Mouse (Mus musculus): Measurements from ENCODE around the gene Zfp536. TPM values are rescaled to one million over a fixed set of nuclear protein-coding genes. Genes with fewer than 3 reads are reported as not detected.

Gene Zfp536
- polyA plus RNA-seq, 1 experiment from 2014 or later = 52.5 TPM

DNA sequence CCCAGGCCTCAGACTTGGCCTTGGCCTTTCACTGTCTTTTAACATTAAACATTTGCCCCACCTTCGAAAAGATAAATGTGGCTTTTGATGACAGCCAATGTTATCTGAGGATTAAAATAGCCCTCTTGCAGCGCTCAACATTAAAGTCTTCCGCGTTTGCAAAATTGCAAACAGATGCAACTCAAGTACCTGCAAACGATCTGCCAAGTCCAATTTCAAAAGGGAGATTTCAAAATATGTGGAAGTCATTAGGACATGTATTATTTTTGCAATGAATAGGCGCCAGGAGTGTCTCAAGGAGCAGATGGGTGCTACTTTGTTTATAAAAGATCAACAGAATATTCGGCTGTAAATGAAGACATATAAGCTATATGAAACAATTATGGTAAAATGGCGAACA is 30.1 kb downstream of the Zfp536 start:
- 82% methylated on average over 8 of the region's 8 CpGs for WGBS
- peaks cover 70% of the 10 kb centered on the region for H3K4me1 ChIP-seq (replicated peaks)
- H3K4me2 ChIP-seq = no peak overlapping the region
- no peak overlapping the region for H3K27ac ChIP-seq (replicated peaks)
- no peaks in the 10 kb centered on the region for H3K27me3 ChIP-seq
- ATAC-seq (ENCODE audit: low read depth) = no peak
- H3K9me3 ChIP-seq = no peaks in the 10 kb centered on the region
- no peaks in the 10 kb centered on the region for H3K36me3 ChIP-seq
- no peak overlapping the region for H3K9ac ChIP-seq
- no peak overlapping the region for H3K4me3 ChIP-seq

DNA sequence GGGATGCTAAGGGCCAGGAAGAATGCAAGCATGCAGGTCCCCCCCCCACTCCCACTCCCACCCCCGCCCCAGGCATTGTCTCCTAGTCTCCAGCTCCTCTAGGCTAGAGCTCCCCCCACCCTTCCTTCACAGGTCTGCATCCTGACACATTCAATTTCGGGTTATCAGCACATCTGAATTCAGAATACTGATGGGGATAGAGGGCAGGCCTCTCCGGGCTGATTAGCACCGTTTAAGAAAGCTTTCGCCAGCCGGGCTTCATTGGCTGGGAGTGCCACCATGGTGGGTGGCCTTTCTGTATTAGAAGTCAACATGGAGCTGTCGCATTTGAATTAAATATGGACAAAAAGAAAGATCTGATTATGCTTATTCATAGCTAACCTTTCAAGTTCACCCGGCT is 36.2 kb downstream of the Zfp536 start:
- no peak overlapping the region for H3K27ac ChIP-seq (replicated peaks)
- no peak for ATAC-seq (ENCODE audit: low read depth)
- no peak overlapping the region for H3K4me3 ChIP-seq
- no peaks in the 10 kb centered on the region for H3K36me3 ChIP-seq
- H3K27me3 ChIP-seq = no peaks in the 10 kb centered on the region
- no peak overlapping the region for H3K9ac ChIP-seq
- H3K9me3 ChIP-seq = no peaks in the 10 kb centered on the region
- no peak overlapping the region for H3K4me2 ChIP-seq
- 40% methylated on average over 8 of the region's 8 CpGs for WGBS
- H3K4me1 ChIP-seq (replicated peaks) = peaks cover 70% of the 10 kb centered on the region

DNA sequence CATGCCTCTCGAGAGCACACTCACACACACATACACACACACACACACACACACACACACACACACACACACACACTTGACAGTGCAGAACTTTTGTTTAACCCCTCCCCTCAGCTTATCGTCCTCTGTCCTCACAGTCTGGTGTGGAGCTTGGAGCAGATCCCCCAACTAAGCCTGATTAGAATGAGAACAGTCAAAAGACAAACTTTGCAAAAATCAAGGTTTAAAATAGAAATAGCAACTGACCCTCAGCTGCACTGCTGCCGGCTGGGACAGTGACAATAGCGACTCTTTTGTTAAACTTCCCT is 37.1 kb downstream of the Zfp536 start:
- Histone ChIP-seq H3K4me1 (replicated peaks) (peaks cover 68% of the 10 kb centered on the region), H3K4me2 (no peak overlapping the region), H3K36me3 (no peaks in the 10 kb centered on the region), H3K27ac (replicated peaks) (no peak overlapping the region), H3K27me3 (no peaks in the 10 kb centered on the region), H3K4me3 (no peak overlapping the region), H3K9me3 (no peaks in the 10 kb centered on the region), H3K9ac (no peak overlapping the region)
- WGBS = 12% methylated on average over 4 of the region's 4 CpGs
- ATAC-seq (ENCODE audit: low read depth) = no peak

DNA sequence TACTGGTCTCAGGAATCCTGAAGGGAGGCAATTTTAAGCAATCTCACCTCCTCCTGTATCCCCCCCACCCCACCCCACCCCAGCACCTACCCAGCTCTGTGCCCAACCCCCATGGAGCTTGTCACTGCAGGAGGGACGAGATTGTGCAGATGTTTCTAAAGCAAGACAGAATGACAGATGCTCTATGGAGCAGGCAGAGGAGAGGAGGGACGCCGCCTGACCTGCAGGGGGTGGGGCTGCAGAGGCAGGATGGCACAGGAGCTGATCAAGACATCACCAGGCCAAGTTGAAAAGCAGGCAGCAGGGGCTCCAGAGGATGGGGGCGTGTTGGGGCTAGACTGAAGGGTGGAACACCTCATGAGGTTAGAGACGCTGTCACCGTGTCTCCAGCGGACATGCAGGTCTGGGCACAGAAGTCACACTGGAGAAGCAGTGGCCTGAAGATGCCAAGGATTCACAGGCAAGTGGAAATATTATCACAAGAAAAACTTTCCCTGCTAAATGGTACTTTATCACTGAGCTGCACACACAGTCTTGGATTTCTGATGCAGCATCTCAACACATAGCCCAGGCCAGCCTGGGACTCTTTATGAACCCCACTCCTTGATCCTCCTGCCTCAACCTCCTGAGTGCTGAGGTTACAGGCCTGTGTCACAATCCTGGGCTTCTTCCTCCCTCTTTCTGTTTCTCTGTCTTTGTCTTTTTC is 37.6 kb downstream of the Zfp536 start:
- H3K36me3 ChIP-seq = no peaks in the 10 kb centered on the region
- H3K27me3 ChIP-seq = no peaks in the 10 kb centered on the region
- peak overlapping the region; percentile 52; the same call in 1 of the 2 replicates for H3K27ac ChIP-seq (replicated peaks)
- peak; percentile 38; the same call in 1 of the 2 replicates for ATAC-seq (ENCODE audit: low read depth)
- H3K4me1 ChIP-seq (replicated peaks) = peaks cover 66% of the 10 kb centered on the region
- H3K9me3 ChIP-seq = no peaks in the 10 kb centered on the region
- no peak overlapping the region for H3K4me3 ChIP-seq
- H3K9ac ChIP-seq = no peak overlapping the region
- no peak overlapping the region for H3K4me2 ChIP-seq
- 45% methylated on average over 7 of the region's 7 CpGs for WGBS

DNA sequence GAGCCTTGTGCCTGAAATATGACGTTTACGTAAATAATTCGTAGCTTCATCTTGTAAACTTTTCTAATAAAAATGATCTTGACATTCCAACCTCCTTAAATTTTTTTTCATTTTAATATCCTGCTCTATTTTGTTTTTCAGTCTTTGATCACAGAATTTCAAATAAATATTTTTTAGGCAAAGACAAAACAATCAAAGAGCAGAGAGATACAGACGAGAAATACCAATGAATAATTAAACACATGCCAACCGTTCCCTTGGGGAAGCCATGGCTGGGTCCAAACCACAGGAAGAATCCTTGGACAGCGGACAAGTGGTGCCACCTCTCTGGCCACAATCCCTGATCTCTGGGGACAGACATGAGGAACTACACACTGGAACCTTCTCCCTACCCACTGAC is 38.3 kb downstream of the Zfp536 start:
- Histone ChIP-seq H3K27ac (replicated peaks) (peak overlapping the region; percentile 52), H3K4me3 (no peak overlapping the region), H3K4me2 (no peak overlapping the region), H3K27me3 (no peaks in the 10 kb centered on the region), H3K36me3 (no peaks in the 10 kb centered on the region), H3K4me1 (replicated peaks) (peaks cover 65% of the 10 kb centered on the region), H3K9ac (no peak overlapping the region), H3K9me3 (no peaks in the 10 kb centered on the region)
- WGBS = 52% methylated on average over 6 of the region's 6 CpGs
- ATAC-seq (ENCODE audit: low read depth) = no peak

DNA sequence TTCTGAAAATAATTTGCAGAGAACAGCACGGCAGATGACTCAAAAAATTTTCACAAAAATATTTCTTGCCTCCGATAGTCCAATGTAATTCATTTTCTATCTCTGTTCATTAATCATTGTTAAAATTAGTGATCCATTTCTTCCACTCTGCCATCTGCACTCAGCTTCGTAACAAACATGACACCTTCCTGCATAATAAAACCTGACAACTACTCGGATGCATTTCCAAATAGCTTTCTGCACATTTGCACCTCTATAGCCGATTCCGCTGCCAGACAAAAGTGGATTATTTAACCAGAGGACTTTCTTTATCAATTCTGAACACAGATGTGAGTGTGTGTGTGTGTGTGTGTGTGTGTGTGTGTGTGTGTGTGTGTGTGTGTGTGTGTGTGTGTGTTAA is 38.9 kb downstream of the Zfp536 start:
- H3K27me3 ChIP-seq = no peaks in the 10 kb centered on the region
- H3K36me3 ChIP-seq = no peaks in the 10 kb centered on the region
- WGBS = 43% methylated on average over 6 of the region's 6 CpGs

DNA sequence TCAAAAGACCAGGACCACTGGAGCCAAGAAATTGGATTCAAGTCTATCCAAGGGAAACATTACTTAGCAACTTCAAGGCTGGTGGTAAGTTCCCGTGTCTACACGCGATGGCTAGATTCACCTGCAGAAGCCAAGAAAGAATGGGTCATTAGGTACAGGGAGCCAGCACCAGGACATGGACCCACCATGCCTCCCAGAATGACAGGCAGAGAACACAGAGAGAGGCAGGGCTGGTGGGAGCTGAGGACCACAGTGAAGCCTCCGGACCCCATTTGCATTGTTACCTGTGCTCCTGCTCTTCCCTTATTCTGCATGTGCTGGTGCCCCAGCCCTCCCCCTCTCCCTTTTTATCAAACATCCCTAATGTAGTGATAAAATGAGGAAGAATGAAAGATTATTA is 39.4 kb downstream of the Zfp536 start:
- ATAC-seq (ENCODE audit: low read depth) = no peak
- WGBS = 97% methylated on average over 4 of the region's 4 CpGs

More for the DNA sequence above, 38.9 kb downstream of the Zfp536 start:
- Histone ChIP-seq H3K4me1 (replicated peaks) (peaks cover 65% of the 10 kb centered on the region), H3K9me3 (no peaks in the 10 kb centered on the region), H3K27ac (replicated peaks) (peak overlapping the region; percentile 20), H3K4me2 (no peak overlapping the region), H3K4me3 (no peak overlapping the region), H3K9ac (no peak overlapping the region)
- no peak for ATAC-seq (ENCODE audit: low read depth)

DNA sequence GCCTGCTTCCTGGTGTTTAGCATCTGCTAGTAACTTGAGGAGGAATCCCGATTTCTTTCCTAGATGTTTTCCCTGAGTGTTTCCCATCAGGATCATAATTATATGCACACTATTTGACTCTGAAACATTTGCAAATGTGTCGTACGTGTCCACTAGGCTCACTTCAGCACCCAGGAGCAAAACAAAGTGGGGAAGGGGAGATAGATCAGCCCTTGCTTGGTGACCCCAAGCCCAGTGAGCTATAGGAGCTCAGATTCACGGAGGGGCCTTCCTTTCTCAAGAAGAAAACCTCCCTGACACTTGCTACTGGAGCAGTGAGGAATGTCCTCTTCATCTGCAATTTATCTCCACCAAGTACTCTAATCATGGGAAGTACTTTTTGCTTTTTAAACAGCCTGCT is 40.7 kb downstream of the Zfp536 start:
- no peak for ATAC-seq (ENCODE audit: low read depth)

More for the DNA sequence above, 39.4 kb downstream of the Zfp536 start:
- Histone ChIP-seq H3K27me3 (no peaks in the 10 kb centered on the region), H3K9ac (no peak overlapping the region), H3K4me2 (no peak overlapping the region), H3K4me1 (replicated peaks) (peaks cover 63% of the 10 kb centered on the region), H3K9me3 (no peaks in the 10 kb centered on the region), H3K27ac (replicated peaks) (no peak overlapping the region), H3K36me3 (no peaks in the 10 kb centered on the region), H3K4me3 (no peak overlapping the region)

DNA sequence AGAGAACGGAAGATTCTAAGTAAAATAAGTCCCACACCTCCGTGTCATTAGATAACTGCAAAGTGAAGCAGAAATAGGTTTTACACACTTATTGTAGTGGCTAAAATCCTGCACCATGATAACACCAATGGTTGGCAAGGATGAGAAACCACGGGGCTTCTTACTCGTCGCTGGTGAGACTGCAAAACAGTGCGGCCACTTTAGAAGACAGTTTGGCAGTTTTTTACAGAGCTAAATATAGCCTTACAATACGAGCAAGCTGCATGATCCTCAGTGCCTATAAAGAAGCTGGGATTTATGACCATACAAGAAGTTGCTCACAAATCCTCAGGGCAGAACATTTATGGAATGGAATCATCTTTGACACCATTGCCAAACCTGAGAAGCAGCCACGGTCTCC is 45.7 kb downstream of the Zfp536 start:
- peaks cover 37% of the 10 kb centered on the region for H3K4me1 ChIP-seq (replicated peaks)
- no peak for ATAC-seq (ENCODE audit: low read depth)
- H3K27ac ChIP-seq (replicated peaks) = no peak overlapping the region
- no peak overlapping the region for H3K4me2 ChIP-seq
- H3K9ac ChIP-seq = no peak overlapping the region
- 77% methylated on average over 8 of the region's 8 CpGs for WGBS
- H3K4me3 ChIP-seq = no peak overlapping the region
- no peaks in the 10 kb centered on the region for H3K9me3 ChIP-seq
- no peaks in the 10 kb centered on the region for H3K27me3 ChIP-seq
- no peaks in the 10 kb centered on the region for H3K36me3 ChIP-seq

More for the DNA sequence above, 40.7 kb downstream of the Zfp536 start:
- Histone ChIP-seq H3K9me3 (no peaks in the 10 kb centered on the region), H3K27ac (replicated peaks) (no peak overlapping the region), H3K4me3 (no peak overlapping the region), H3K27me3 (no peaks in the 10 kb centered on the region), H3K4me2 (no peak overlapping the region), H3K4me1 (replicated peaks) (peaks cover 55% of the 10 kb centered on the region), H3K9ac (no peak overlapping the region), H3K36me3 (no peaks in the 10 kb centered on the region)
- WGBS = 68% methylated on average over 4 of the region's 4 CpGs

DNA sequence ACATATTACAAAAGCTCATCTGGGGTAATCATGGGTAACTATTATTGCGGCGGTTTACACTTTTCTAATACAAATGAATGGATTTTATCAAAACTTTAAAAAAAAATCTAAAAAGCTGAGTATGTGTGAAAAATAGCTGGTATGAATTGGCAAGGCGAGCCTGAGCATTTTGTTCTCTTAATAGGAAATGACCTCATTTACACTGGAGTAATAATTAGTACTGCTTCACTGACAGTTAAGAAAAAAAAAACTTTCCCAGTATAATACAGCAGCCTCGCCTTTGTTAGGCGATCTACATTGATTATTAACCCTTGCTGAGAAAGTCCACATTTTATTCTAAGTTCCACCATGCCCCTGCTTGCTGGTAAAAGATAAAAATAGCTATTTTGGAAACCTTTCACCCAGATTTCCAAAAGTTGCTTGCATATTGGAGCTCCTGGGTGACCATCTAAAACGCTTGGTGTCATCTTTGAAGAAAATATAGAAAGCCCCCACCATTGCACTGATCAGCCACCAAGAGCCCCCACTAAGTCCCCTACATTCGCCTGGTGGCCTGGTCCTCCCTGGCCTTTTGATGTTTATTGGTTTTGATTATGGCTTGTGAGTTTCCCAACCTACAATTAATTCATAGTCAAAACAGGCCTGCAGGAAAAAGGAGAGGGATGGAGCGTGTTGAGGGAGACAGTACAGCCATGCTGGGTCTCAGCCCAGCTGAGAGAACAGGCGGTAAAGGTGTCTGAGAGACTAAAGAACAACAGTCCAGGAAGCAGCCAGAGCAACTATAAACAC is 49.2 kb downstream of the Zfp536 start:
- Histone ChIP-seq H3K4me1 (replicated peaks) (peaks cover 41% of the 10 kb centered on the region), H3K9me3 (no peaks in the 10 kb centered on the region), H3K27me3 (no peaks in the 10 kb centered on the region), H3K36me3 (no peaks in the 10 kb centered on the region), H3K27ac (replicated peaks) (peak overlapping the region; percentile 49; the same call in 1 of the 2 replicates), H3K9ac (no peak overlapping the region), H3K4me2 (no peak overlapping the region), H3K4me3 (no peak overlapping the region)
- WGBS = 53% methylated on average over 9 of the region's 9 CpGs
- ATAC-seq (ENCODE audit: low read depth) = no peak

DNA sequence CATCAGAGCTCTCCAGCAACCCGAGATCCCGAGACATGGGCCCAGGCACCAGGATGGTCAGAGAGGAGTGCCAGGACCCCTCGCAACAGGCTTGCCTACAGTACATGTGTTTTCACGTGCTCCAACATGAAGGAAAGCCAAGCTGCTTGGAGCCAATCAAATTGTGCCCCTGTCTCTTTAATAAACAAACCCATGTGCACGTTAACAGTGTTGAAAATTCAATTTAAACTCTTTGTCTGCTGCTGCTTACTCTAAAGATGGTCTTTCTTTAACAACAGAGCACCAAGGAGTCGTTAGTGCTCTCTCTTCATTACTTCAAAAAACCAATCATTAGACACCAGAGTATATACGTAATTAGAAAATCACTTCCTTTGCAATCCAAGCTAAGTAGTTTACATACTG is 50.2 kb downstream of the Zfp536 start:
- peak; percentile 62 for ATAC-seq (ENCODE audit: low read depth)
- Histone ChIP-seq H3K4me3 (no peak overlapping the region), H3K27ac (replicated peaks) (peak overlapping the region; percentile 35; the same call in 1 of the 2 replicates), H3K27me3 (no peaks in the 10 kb centered on the region), H3K9ac (no peak overlapping the region), H3K36me3 (no peaks in the 10 kb centered on the region), H3K9me3 (no peaks in the 10 kb centered on the region), H3K4me2 (peak overlapping the region; percentile 11; the same call in 1 of the 2 replicates), H3K4me1 (replicated peaks) (peaks cover 51% of the 10 kb centered on the region)
- 48% methylated on average over 7 of the region's 7 CpGs for WGBS

DNA sequence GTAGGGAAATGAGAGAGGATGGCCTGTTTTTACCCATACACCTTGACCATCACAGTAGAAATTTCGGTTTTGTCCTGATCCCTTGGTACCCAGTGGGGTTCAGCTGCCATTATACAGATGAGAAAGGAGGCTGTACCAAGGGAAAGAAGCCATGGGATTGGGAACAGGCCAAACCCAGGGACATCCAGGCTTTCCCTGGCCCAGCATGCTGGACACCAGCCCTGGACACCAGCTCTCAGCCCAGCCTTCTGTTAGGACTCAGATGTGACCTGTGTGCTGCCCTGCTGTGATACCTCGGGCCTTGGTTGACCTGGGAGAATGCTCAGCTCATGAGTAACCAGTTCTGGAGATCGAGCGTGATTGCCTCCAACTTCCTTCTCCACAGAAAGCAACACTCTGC is 51.8 kb downstream of the Zfp536 start:
- Histone ChIP-seq H3K4me2 (no peak overlapping the region), H3K4me3 (no peak overlapping the region), H3K9me3 (no peaks in the 10 kb centered on the region), H3K4me1 (replicated peaks) (peaks cover 56% of the 10 kb centered on the region), H3K9ac (no peak overlapping the region), H3K27ac (replicated peaks) (no peak overlapping the region), H3K27me3 (no peaks in the 10 kb centered on the region), H3K36me3 (no peaks in the 10 kb centered on the region)
- WGBS = 91% methylated on average over 4 of the region's 4 CpGs
- ATAC-seq (ENCODE audit: low read depth) = no peak
